Mouse (Mus musculus) cerebellum, postnatal 36 days (tissue): ENCODE measurements around the gene Bsph2.

Experiments used
- DNase-seq, 2 experiments: peaks; one replicate each; pipeline ENCODE4 v3.0.0; 2021 to 2022; ENCODE audit warnings: mixed read lengths in 2 of 2

The Bsph2 gene

DNA sequence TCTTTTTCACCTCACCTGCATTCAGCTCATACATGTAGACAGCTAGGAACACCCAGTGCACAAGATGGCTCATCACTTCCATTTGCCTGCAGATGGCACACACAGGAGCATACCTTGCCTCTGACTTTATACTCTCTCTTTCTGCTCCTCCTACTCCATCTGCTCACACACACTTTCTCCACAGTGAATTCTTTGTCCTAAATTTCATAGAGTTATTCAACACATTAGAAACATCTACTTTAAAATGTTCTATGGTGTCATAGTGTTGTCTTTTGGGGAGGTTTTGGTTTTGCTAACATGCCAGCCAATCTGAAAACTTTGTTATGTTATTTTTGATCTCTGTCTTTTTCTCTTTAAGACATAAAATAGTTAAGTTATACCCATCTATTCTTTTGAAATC lies at the start of gene Bsph2:
Bsph2 (minus strand) TSS at position 101 of the 400 bp plus-strand sequence.
- DNase-seq: no peak

DNA sequence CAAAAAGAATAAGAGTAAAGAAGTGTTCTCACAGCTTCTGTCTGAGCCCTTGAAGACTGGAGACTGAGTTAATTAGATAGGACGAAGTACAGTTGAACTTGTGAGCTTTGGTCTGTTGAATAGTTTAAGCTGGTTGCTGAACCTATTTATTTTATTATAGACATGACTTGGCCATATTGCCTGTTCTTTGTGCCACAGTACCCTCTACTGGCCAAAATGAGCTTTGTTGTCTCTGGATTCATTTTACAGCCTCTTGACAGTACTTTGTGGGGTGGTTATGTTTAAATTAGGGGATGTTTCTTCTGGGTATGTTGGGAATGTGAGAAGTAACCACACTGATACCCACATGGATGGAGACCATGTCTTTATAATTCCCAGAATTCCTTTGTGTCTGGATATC lies 59.3 kb downstream of the Bsph2 start:
- no peak for DNase-seq
